Mouse (Mus musculus) hindbrain, embryonic 10.5 days (tissue): ENCODE measurements around the gene Abca7. TPM values are rescaled to one million over a fixed set of nuclear protein-coding genes. Genes with fewer than 3 reads are reported as not detected.
"Not testable (repeated sequence)": the region's sequence is repeated elsewhere in the genome, so short reads cannot be mapped to it uniquely, and the experiment has no call there.

Experiments used
- DNase-seq: peaks from one replicate; pipeline ENCODE4 v3.0.0-alpha.2; 2017; ENCODE audit warnings: low spot score
- H3K27ac ChIP-seq: fragments of 300-500 bp; sonication (generic); 2 replicates; pipeline ENCODE4 v1.5.1; 2016; ENCODE audit warnings: mild to moderate bottlenecking, moderate library complexity
- H3K27me3 ChIP-seq: fragments of 300-500 bp; sonication (generic); 2 replicates; pipeline ENCODE4 v1.6.1; 2016; ENCODE audit warnings: mild to moderate bottlenecking; ENCODE audit not compliant: poor library complexity, insufficient read depth, severe bottlenecking
- H3K36me3 ChIP-seq: fragments of 300-500 bp; sonication (generic); 2 replicates; pipeline ENCODE4 v1.6.1; 2016; ENCODE audit warnings: mild to moderate bottlenecking, moderate library complexity
- H3K4me1 ChIP-seq: fragments of 300-500 bp; sonication (generic); replicated peaks from 2 replicates; pipeline ENCODE4 v1.6.1; 2016; ENCODE audit warnings: mild to moderate bottlenecking
- H3K4me3 ChIP-seq: fragments of 300-500 bp; sonication (generic); 2 replicates; pipeline ENCODE4 v1.5.1; 2016; ENCODE audit warnings: mild to moderate bottlenecking, moderate library complexity
- H3K9me3 ChIP-seq: fragments of 300-500 bp; sonication (generic); 2 replicates; pipeline ENCODE4 v1.6.1; 2016; ENCODE audit warnings: mild to moderate bottlenecking, moderate library complexity
- WGBS: fragments of 180-500 bp; shearing (Covaris S2); methylation state at CpG from one replicate; pipeline ENCODE4 v1.1.7; 2016; 5-methylcytosine and 5-hydroxymethylcytosine counted together
- polyA plus RNA-seq: library from polyadenylated mRNA; unstranded; fragments of >200 nt; fragmentation: Nextera tagmentation; extraction: Ambion mirVana; gene quantifications from 2 replicates; pipeline ENCODE4 v1.2.1, GENCODE M21; 2016

Abca7 gene
- polyA plus RNA-seq, 1 experiment from 2014 or later = 6.0 TPM

GRCm38 (mm10) chr10:80045766-80046165 lies 49.5 kb downstream of the Abca7 start:
- H3K36me3 ChIP-seq = no peaks in the 10 kb centered on the region
- H3K9me3 ChIP-seq = no peaks in the 10 kb centered on the region
- 75% methylated on average over 5 of the region's 5 CpGs for WGBS
- peaks cover 56% of the 10 kb centered on the region for H3K4me1 ChIP-seq
- no peak for DNase-seq
- peaks cover 20% of the 10 kb centered on the region; the same call in 1 of the 2 replicates for H3K27me3 ChIP-seq
- H3K27ac ChIP-seq = no peak overlapping the region
- no peak overlapping the region for H3K4me3 ChIP-seq

DNA sequence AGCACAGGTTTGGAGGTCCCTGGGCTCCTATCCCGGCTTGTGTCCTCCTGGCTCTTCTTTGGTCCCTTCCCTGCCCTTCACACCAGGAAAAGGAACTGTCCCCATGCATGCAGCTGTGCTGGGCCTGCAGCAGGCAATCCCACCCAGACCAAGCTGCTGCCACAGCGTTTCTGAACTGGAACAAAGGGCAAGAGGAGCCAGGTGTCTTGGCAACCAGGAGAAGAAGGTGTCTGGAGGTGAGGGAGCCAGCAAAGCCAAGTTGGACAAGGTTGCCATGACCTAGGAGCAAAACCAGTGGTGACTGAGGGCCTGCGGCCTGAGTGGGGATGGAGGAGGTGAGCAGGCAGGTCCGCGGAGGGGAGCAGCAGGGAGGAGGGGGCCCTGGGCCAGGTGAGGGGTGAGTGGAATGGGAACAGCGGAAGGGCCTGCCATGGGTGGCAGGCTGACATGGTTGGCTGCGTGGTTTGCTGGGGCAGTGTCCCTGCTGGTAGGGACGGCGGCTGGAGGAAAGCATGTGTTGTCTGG lies 50.8 kb downstream of the Abca7 start, which contains the start of gene Gpx4:
Gene Gpx4, plus strand, starts transcription at position 126 of the 525 bp plus-strand sequence.
- 41% methylated on average over 9 of the region's 9 CpGs for WGBS
- Histone ChIP-seq H3K27me3 (peaks cover 24% of the 10 kb centered on the region; the same call in 1 of the 2 replicates), H3K4me1 (peaks cover 69% of the 10 kb centered on the region), H3K9me3 (no peaks in the 10 kb centered on the region), H3K36me3 (no peaks in the 10 kb centered on the region), H3K4me3 (0 out of 2 replicates have a peak within 1 kb of the TSS, but pooled peaks have one; percentile 20), H3K27ac (peak within 1 kb of the TSS; percentile 86)
- no peak for DNase-seq

GRCm38 (mm10) chr10:80048396-80048795 lies 52.1 kb downstream of the Abca7 start:
- Histone ChIP-seq H3K4me1 (peaks cover 82% of the 10 kb centered on the region), H3K27ac (peak overlapping the region; percentile 86), H3K27me3 (peaks cover 24% of the 10 kb centered on the region; the same call in 1 of the 2 replicates), H3K9me3 (no peaks in the 10 kb centered on the region), H3K4me3 (peak overlapping the region; percentile 20; the same call in 1 of the 2 replicates), H3K36me3 (no peaks in the 10 kb centered on the region)
- WGBS = 13% methylated on average over 5 of the region's 5 CpGs
- peak; percentile 58 for DNase-seq

GRCm38 (mm10) chr10:80048834-80049233 lies 52.5 kb downstream of the Abca7 start:
- Histone ChIP-seq H3K9me3 (no peaks in the 10 kb centered on the region), H3K27me3 (peaks cover 24% of the 10 kb centered on the region; the same call in 1 of the 2 replicates), H3K4me3 (no peak overlapping the region; the same call in 1 of the 2 replicates), H3K4me1 (peaks cover 82% of the 10 kb centered on the region), H3K27ac (peak overlapping the region; percentile 86), H3K36me3 (no peaks in the 10 kb centered on the region)
- DNase-seq = no peak
- WGBS = 62% methylated on average over 3 of the region's 3 CpGs

- Histone ChIP-seq H3K27ac (peak overlapping the region; percentile 86), H3K27me3 (peaks cover 24% of the 10 kb centered on the region; the same call in 1 of the 2 replicates), H3K36me3 (peaks cover 1% of the 10 kb centered on the region; the same call in 1 of the 2 replicates), H3K4me3 (0 out of 2 replicates have a peak overlapping the region, but pooled peaks have one; percentile 7), H3K4me1 (peaks cover 85% of the 10 kb centered on the region), H3K9me3 (no peaks in the 10 kb centered on the region)
- no peak for DNase-seq
- WGBS = 19% methylated on average over 6 of the region's 6 CpGs
Observed at GRCm38 (mm10) chr10:80050244-80050643, 54.0 kb downstream of the Abca7 start.

DNA sequence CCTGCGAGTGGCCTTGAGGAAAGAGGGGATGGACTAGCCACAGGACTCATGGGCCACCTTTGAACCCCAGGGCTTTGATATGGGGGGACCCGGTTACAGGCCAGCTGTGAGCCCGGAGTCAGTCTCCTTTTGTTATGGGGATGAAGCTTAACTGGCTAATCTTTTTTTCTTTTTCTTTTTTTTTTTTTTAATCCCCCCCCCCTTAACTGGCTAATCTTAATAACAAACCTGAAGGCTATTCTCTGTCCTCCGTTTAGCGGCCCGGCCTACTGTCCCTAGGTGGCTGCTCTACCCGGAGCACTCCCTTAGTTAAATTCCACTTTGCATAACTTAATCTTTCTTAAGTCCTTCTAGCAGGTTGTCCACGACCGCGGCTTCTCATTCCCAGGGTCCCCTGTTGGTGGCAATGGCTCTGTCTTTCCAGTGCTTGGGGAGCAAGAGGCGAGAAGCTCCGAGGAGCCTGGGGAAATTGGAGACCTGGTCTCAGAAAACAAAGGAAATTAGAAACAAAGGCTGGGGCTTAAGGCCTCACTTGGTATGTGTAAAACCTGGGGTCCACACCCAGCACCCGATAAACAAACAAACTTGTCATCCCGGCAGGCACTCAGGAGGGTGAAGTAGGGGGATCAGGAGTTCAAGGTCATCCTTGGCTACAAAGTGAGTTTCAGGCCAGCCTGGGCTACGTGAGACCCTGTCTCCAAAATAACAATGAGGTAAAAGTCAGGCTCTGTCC lies 54.8 kb downstream of the Abca7 start:
- 11% methylated on average over 15 of the region's 15 CpGs for WGBS

DNA sequence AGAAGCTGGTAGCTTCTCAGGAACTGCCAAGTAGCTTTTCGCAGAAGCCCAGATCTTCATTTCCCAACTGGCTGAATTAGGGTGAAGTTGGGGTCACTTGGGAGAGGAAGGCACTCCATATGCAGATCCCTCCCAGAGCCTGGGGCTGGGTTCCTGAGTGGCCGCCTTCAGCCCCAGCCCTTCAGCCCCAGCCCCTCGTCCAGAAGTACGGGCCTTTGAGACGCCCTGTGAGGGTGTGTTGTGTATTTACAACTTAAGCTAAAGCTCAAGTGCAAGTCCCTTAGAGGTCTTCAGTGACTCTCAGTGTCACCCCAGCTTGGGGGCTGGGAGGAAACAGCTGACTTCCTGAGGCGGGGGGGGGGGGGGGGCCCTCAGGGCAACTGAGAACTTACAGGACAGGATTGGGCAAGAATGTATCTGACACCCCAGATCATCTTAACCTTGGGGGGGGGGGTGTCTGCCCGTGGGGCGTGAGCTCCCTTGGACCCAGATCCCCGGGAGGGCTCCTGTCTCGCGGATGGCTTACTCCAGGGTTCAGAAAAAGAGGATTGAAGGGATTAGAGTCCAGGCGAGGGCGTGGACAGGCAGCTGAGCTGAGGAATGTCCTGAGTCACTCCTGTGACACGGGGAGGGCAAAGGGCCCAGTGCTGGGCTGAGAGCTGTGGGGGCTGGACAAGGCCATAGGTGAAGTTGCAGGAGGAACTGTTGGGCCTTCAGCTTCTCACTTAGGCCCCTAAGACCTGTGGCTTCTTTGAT lies 55.5 kb downstream of the Abca7 start:
- peak overlapping the region; percentile 68 for H3K27ac ChIP-seq
- H3K4me1 ChIP-seq = peaks cover 86% of the 10 kb centered on the region
- WGBS = 25% methylated on average over 14 of the region's 14 CpGs
- H3K9me3 ChIP-seq = no peaks in the 10 kb centered on the region
- H3K36me3 ChIP-seq = peaks cover 17% of the 10 kb centered on the region
- peak overlapping the region; percentile 16; the same call in 1 of the 2 replicates for H3K4me3 ChIP-seq
- peaks cover 19% of the 10 kb centered on the region; the same call in 1 of the 2 replicates for H3K27me3 ChIP-seq
- DNase-seq = no peak

More for the DNA sequence above, 54.8 kb downstream of the Abca7 start:
- Histone ChIP-seq H3K4me3 (no peak overlapping the region; the same call in 1 of the 2 replicates), H3K4me1 (peaks cover 87% of the 10 kb centered on the region), H3K36me3 (peaks cover 9% of the 10 kb centered on the region), H3K27ac (peak overlapping the region; percentile 86), H3K9me3 (no peaks in the 10 kb centered on the region), H3K27me3 (peaks cover 24% of the 10 kb centered on the region; the same call in 1 of the 2 replicates)
- DNase-seq = no peak

DNA sequence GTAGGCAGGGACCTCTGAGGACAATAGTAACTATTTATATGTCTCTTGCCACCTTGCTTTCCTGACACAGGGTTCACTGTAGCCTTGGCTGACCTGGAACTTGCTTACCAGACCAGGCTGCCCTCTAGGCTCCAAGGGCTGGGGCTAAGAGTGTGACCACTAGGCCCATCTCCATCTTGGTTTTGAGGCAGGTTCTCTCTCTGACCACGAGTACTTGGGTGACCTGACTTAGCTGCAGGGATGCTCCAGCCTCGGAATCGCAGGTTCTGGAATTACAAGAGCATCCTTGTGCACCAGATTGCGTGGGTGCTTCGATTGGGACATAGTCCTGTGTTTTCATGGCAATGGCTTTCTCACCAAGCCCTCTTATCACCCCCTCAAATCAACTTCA lies 56.1 kb downstream of the Abca7 start:
- H3K4me1 ChIP-seq = peaks cover 84% of the 10 kb centered on the region
- H3K27me3 ChIP-seq = peaks cover 14% of the 10 kb centered on the region; the same call in 1 of the 2 replicates
- no peak for DNase-seq
- H3K36me3 ChIP-seq = peaks cover 22% of the 10 kb centered on the region
- no peaks in the 10 kb centered on the region for H3K9me3 ChIP-seq
- WGBS = 81% methylated on average over 5 of the region's 5 CpGs
- 0 out of 2 replicates have a peak overlapping the region, but pooled peaks have one; percentile 96 for H3K4me3 ChIP-seq
- H3K27ac ChIP-seq = peak overlapping the region; percentile 98

GRCm38 (mm10) chr10:80053259-80053780 lies 57.0 kb downstream of the Abca7 start:
- H3K4me3 ChIP-seq = peak overlapping the region; percentile 96
- under 1% methylated on average over 47 of the region's 47 CpGs for WGBS
- H3K27me3 ChIP-seq = peaks cover 12% of the 10 kb centered on the region; the same call in 1 of the 2 replicates
- H3K36me3 ChIP-seq = peaks cover 32% of the 10 kb centered on the region
- peak overlapping the region; percentile 98 for H3K27ac ChIP-seq
- peak; percentile 100 for DNase-seq
- peaks cover 82% of the 10 kb centered on the region for H3K4me1 ChIP-seq
- no peaks in the 10 kb centered on the region for H3K9me3 ChIP-seq

DNA sequence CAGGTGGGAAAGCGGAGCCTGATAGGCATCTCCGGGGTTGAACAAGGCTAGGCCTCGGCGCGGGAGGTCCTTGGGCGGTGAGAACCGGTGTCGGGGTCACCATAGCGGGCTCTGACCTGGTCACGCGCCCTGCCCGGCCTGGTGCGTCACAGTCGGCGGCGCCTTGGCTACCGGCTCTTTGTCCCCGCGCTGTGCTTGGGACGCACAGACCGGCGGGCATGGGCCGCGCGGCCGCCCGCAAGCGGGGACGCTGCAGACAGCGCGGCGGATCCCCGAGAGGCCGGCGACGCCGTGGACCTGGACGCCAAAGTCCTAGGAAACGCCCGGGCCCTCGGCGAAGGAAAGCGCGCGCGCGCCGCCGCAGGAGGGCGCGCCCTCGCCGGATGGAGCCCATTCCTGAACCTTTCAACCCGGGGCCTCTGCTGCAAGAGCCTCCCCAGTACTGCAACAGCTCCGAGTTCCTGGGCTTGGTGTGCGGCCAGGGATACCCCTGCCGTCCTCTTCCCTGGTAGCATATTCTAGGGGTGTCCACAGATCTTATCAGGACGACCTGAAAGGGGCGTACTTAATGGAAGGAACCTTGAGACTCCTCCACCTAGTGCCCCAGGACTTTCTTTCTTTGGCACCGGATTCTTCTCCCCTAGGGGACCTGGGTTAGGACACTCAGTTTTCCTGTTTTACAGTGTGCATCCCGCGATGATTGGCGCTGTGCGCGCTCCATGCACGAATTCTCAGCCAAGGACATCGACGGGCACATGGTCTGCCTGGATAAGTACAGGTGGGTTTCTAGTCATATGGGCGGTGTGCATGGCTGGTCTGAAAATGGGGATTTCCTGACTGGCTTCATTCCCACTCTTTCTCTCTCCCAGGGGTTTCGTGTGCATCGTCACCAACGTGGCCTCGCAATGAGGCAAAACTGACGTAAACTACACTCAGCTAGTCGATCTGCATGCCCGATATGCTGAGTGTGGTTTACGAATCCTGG lies 57.8 kb downstream of the Abca7 start:
- peak overlapping the region; percentile 98 for H3K27ac ChIP-seq
- WGBS = 3% methylated on average over 77 of the region's 77 CpGs
- peaks cover 40% of the 10 kb centered on the region for H3K36me3 ChIP-seq
- DNase-seq = no peak
- peaks cover 12% of the 10 kb centered on the region; the same call in 1 of the 2 replicates for H3K27me3 ChIP-seq
- no peaks in the 10 kb centered on the region for H3K9me3 ChIP-seq
- peaks cover 74% of the 10 kb centered on the region for H3K4me1 ChIP-seq
- H3K4me3 ChIP-seq = peak overlapping the region; percentile 96

GRCm38 (mm10) chr10:80054911-80055310 lies 58.6 kb downstream of the Abca7 start:
- H3K27me3 ChIP-seq, DNase-seq, H3K9me3 ChIP-seq: not testable (repeated sequence)
- H3K4me3 ChIP-seq = peak overlapping the region; percentile 96
- peaks cover 48% of the 10 kb centered on the region for H3K36me3 ChIP-seq
- peaks cover 66% of the 10 kb centered on the region for H3K4me1 ChIP-seq
- WGBS = 43% methylated on average over 3 of the region's 3 CpGs
- peak overlapping the region; percentile 98 for H3K27ac ChIP-seq
